Mouse (Mus musculus): ENCODE data around the gene Nupl1.

DNA sequence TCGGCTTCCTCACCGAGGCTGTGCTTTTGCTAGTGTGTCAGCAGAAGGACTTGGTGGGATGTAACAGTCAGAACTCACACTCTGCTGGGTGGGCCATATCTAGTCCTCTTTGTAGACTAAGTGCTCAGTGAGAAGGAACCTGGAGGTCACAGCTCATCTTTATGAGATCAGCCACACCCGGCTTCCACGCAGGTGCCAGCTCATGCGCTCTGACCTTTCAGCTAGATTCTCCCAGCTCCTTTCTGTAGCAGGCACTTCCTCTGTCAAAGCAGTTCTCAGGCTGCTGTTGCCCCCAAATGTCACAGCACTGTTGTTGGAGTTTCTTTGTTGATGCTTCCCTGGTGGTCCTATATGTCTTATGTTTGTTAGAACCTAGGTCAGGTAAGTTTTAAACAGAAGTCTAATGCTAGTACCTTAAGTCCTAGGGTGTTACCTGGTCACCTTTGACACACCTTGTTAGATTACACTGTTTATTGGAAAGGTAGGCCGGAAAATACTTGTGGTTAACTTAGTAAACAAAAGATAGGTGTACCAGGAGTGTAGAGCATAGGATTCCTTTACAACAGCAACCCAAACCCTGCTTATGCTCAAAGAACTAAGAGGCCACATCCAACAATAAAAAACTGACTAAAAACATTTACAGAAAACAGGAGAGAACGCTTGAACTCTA, 35.1 kb upstream of the Nupl1 start:
- TF ChIP-seq POLR2A (IDR thresholded peaks at IDR 0.05; ENCODE audit: extremely low read depth, insufficient read depth, low read length) (no peak), CTCF (IDR thresholded peaks at IDR 0.05; ENCODE audit: extremely low read depth, insufficient read depth, low read length) (no peak)

All from cortical plate, adult 2 months (tissue).